ENCODE assay signal across 14 mouse cellular contexts in the genomic region with DNA sequence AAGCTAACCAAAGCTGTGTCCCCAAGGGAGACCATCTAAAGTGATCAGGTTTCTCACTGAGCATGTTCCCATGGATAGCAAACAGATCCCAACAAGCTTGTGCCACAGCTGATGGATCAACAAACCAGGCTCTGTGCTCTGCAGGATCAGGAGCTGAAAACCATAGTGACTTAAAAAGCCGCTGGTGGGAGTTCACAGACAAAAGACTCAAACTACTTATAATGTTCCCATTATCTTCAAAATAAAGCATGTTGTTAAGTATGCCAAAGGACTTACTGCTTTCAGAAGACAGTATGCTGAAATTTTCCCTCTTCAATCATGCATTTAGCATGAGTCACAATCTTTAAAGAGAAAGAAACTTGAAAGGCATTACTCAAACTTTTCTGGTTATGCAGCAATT.
"Had no signal": no experiment of that assay in that cellular context is flagged by ENCODE, and none has a peak within 500 bp of the region (broad histone marks: within the 10 kb centered on the region; RNA-seq: fewer than 3 reads in every experiment).

No protein-coding gene starts in this region.

- H3K4me1 ChIP-seq: limb, embryonic 10.5 days; liver, embryonic 15.5 days had no signal

- ATAC-seq: midbrain, embryonic 16.5 days had no signal

- H3K27me3 ChIP-seq: liver, embryonic 15.5 days; midbrain, embryonic 12.5 days had no signal

- H3K36me3 ChIP-seq: limb, embryonic 10.5 days; liver, embryonic 15.5 days; midbrain, embryonic 12.5 days had no signal

- H3K9me3 ChIP-seq: limb, embryonic 10.5 days; liver, embryonic 15.5 days; megakaryocyte, embryonic 14.5 days; midbrain, embryonic 12.5 days had no signal

- H3K4me3 ChIP-seq: left cerebral cortex, adult 2 months; limb, embryonic 10.5 days; liver, embryonic 15.5 days; megakaryocyte, embryonic 14.5 days; midbrain, embryonic 12.5 days had no signal

- DNase-seq: kidney, postnatal 25 days; lung, adult 2 months; lung, postnatal 10 days; right cerebral cortex, adult 18-20 months; right cerebral cortex, postnatal 25 days; thymus, postnatal 4 days had no signal

- H3K4me2 ChIP-seq: liver, embryonic 11.5 days; liver, embryonic 15.5 days; midbrain, embryonic 12.5 days had no signal

- H3K9ac ChIP-seq: liver, embryonic 15.5 days; midbrain, embryonic 12.5 days had no signal

- H3K27ac ChIP-seq: left cerebral cortex, adult 2 months; limb, embryonic 10.5 days; liver, embryonic 15.5 days; macrophage; midbrain, embryonic 12.5 days had no signal
